Mouse (Mus musculus): Measurements from ENCODE around the gene Boll.

- no peak for TF ChIP-seq POLR2A (IDR thresholded peaks at IDR 0.05; ENCODE audit: insufficient read length, low read depth)
- no peak for TF ChIP-seq POLR2AphosphoS2 (IDR thresholded peaks at IDR 0.05; ENCODE audit: insufficient read length, low read depth)
- no peak for TF ChIP-seq MYOD1 (IDR thresholded peaks at IDR 0.05; ENCODE audit: control insufficient read depth in 1 of 3, insufficient read length in 2 of 3, low read depth in 2 of 3)
- no peak for TF ChIP-seq MAX (IDR thresholded peaks at IDR 0.05; ENCODE audit: low read depth)
These were observed 126.8 kb downstream of the Boll start for GRCm38 (mm10) chr1:55236487-55236886.
